Mouse (Mus musculus) cortical plate, adult 2 months (tissue): ENCODE data around the gene Fam83e.

Experiments used
- CTCF ChIP-seq: fragments of 200-500 bp; IDR thresholded peaks from 2 replicates; pipeline ENCODE4 v1.5.1; 2011; ENCODE audit warnings: mild to moderate bottlenecking, control low read depth, low read length; ENCODE audit not compliant: insufficient read depth; ENCODE audit errors: extremely low read depth
- POLR2A ChIP-seq: fragments of 200-500 bp; IDR thresholded peaks from 2 replicates; pipeline ENCODE4 v1.6.1; 2011; ENCODE audit warnings: mild to moderate bottlenecking, low read length, control low read depth; ENCODE audit not compliant: insufficient read depth; ENCODE audit errors: extremely low read depth

DNA sequence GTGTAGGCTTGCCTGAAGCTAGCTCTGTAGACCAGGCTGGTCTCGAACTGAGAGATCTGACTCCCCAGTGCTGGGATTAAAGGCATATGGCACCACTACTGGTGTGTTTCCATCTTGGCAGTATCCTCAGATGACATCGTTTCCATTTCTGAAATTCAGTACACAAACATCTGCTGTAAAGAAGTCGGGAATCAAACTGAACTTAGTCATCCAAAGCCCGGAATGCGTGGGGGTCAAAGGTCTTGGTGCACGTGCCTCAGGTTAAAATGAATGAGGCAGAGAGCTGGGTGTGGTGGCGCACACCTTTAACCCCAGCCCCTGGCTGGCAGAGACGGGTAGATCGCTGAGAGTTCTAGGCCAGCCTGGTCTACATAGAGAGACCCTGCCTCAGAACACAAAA, 29.1 kb downstream of the Fam83e start:
- TF ChIP-seq CTCF (no peak), POLR2A (no peak)
